Mouse (Mus musculus): Measurements from ENCODE around the gene Serpinb2. TPM values are rescaled to one million over a fixed set of nuclear protein-coding genes. Genes with fewer than 3 reads are reported as not detected.

Serpinb2 gene
- 0.14 and 1.1 TPM in 2 replicates for polyA plus RNA-seq (2012; rRNA removed)
- 1.9 and 4.3 TPM in 2 replicates for polyA plus RNA-seq (2014; fragmentation: Nextera tagmentation; extraction: Ambion mirVana)

- H3K4me3 ChIP-seq (replicated peaks; ENCODE audit: low read length) = no peak within 1 kb of the TSS
- no peaks in the 10 kb centered on the region for H3K9me3 ChIP-seq (ENCODE audit: control insufficient read depth, low read length)
- no peaks in the 10 kb centered on the region for H3K4me1 ChIP-seq (ENCODE audit: control insufficient read depth, insufficient read depth, low read length)
- TF ChIP-seq POLR2A (IDR thresholded peaks at IDR 0.05; ENCODE audit: borderline replicate concordance, extremely low read depth, insufficient read depth, insufficient read length) = no peak
- H3K27me3 ChIP-seq (ENCODE audit: control insufficient read depth, insufficient read depth, low read length) = no peaks in the 10 kb centered on the region
- WGBS = 43% methylated on average over 5 of the region's 5 CpGs
- H3K36me3 ChIP-seq (ENCODE audit: control insufficient read depth, insufficient read depth, low read length) = no peaks in the 10 kb centered on the region
- H3K4me2 ChIP-seq (replicated peaks; ENCODE audit: low read depth, low read length, severe bottlenecking) = no peak within 1 kb of the TSS
- no peak for DNase-seq (ENCODE audit: low spot score)
- no peak within 1 kb of the TSS for H3K9ac ChIP-seq (ENCODE audit: low read depth, low read length, severe bottlenecking)
- no peak within 1 kb of the TSS for H3K27ac ChIP-seq (replicated peaks; ENCODE audit: low read depth, low read length)
- no peak for ATAC-seq (ENCODE audit: low FRiP score, low read depth)
Observed at GRCm38 (mm10) chr1:107511252-107511651, at the start of gene Serpinb2. Serpinb2 (plus strand) TSS chr1:107511423.

- H3K4me1 ChIP-seq (ENCODE audit: control insufficient read depth, insufficient read depth, low read length) = no peaks in the 10 kb centered on the region
- no peaks in the 10 kb centered on the region for H3K9me3 ChIP-seq (ENCODE audit: control insufficient read depth, low read length)
- DNase-seq (ENCODE audit: low spot score) = no peak
- H3K27me3 ChIP-seq (ENCODE audit: control insufficient read depth, insufficient read depth, low read length) = no peaks in the 10 kb centered on the region
- H3K36me3 ChIP-seq (ENCODE audit: control insufficient read depth, insufficient read depth, low read length) = no peaks in the 10 kb centered on the region
- H3K4me2 ChIP-seq (replicated peaks; ENCODE audit: low read depth, low read length, severe bottlenecking) = no peak overlapping the region
- H3K4me3 ChIP-seq (replicated peaks; ENCODE audit: low read length) = no peak overlapping the region
- H3K27ac ChIP-seq (replicated peaks; ENCODE audit: low read depth, low read length) = no peak overlapping the region
- no peak for ATAC-seq (ENCODE audit: low FRiP score, low read depth)
- no peak overlapping the region for H3K9ac ChIP-seq (ENCODE audit: low read depth, low read length, severe bottlenecking)
- TF ChIP-seq POLR2A (IDR thresholded peaks at IDR 0.05; ENCODE audit: borderline replicate concordance, extremely low read depth, insufficient read depth, insufficient read length) = no peak
Observed at GRCm38 (mm10) chr1:107479909-107480308, 31.3 kb upstream of the Serpinb2 start.

DNA sequence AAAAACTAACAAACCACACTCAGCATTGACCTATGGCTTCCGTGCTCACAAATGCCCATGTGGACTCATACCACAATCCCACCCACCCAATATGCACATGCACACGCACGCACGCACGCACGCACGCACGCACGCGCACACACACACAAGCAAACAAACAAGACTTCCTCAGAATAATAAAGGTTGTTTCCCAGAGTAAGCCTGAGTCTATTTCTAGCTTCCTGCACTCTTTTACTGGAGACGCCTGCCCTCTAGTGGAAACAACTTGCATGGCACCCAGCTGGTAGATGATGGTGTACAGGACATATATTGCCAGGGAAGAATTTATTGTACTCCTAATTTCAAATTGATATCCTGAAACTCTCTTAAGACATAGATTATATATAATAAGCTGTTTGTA lies 29.8 kb upstream of the Serpinb2 start:
- Histone ChIP-seq H3K4me1 (ENCODE audit: control insufficient read depth, insufficient read depth, low read length) (no peaks in the 10 kb centered on the region), H3K4me3 (replicated peaks; ENCODE audit: low read length) (no peak overlapping the region), H3K4me2 (replicated peaks; ENCODE audit: low read depth, low read length, severe bottlenecking) (no peak overlapping the region), H3K27me3 (ENCODE audit: control insufficient read depth, insufficient read depth, low read length) (no peaks in the 10 kb centered on the region), H3K9ac (ENCODE audit: low read depth, low read length, severe bottlenecking) (no peak overlapping the region), H3K27ac (replicated peaks; ENCODE audit: low read depth, low read length) (no peak overlapping the region), H3K9me3 (ENCODE audit: control insufficient read depth, low read length) (no peaks in the 10 kb centered on the region), H3K36me3 (ENCODE audit: control insufficient read depth, insufficient read depth, low read length) (no peaks in the 10 kb centered on the region)
- no peak for TF ChIP-seq POLR2A (IDR thresholded peaks at IDR 0.05; ENCODE audit: borderline replicate concordance, extremely low read depth, insufficient read depth, insufficient read length)
- ATAC-seq (ENCODE audit: low FRiP score, low read depth) (peak; percentile 78), DNase-seq (ENCODE audit: low spot score) (peak; percentile 69)
- WGBS = 36% methylated on average over 11 of the region's 11 CpGs

DNA sequence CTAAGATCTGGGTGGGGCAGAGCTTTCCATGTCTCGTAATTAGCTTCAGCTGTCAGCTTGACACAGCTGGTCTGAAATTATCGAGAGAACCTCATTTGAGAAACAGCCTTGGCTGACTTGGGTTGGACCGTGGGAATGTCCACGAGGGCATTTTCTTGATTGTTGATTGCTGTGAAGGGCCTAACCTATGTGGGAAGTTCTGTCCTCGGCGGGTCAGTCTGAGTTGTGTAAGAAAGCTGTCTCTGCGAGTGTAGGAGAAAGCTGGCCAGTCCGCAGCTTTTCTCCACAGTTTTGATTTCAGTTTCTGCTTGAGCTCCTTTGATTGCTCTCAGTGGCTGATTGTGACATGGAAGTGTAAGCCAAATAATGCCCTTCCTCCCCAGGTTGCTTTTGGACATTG lies 21.6 kb upstream of the Serpinb2 start:
- Histone ChIP-seq H3K9ac (ENCODE audit: low read depth, low read length, severe bottlenecking) (no peak overlapping the region), H3K4me2 (replicated peaks; ENCODE audit: low read depth, low read length, severe bottlenecking) (no peak overlapping the region), H3K9me3 (ENCODE audit: control insufficient read depth, low read length) (no peaks in the 10 kb centered on the region), H3K4me3 (replicated peaks; ENCODE audit: low read length) (no peak overlapping the region), H3K27me3 (ENCODE audit: control insufficient read depth, insufficient read depth, low read length) (no peaks in the 10 kb centered on the region), H3K27ac (replicated peaks; ENCODE audit: low read depth, low read length) (no peak overlapping the region), H3K4me1 (ENCODE audit: control insufficient read depth, insufficient read depth, low read length) (no peaks in the 10 kb centered on the region), H3K36me3 (ENCODE audit: control insufficient read depth, insufficient read depth, low read length) (no peaks in the 10 kb centered on the region)
- WGBS = 48% methylated on average over 8 of the region's 8 CpGs
- no peak for ATAC-seq (ENCODE audit: low FRiP score, low read depth)
- no peak for DNase-seq (ENCODE audit: low spot score)
- no peak for TF ChIP-seq POLR2A (IDR thresholded peaks at IDR 0.05; ENCODE audit: borderline replicate concordance, extremely low read depth, insufficient read depth, insufficient read length)

GRCm38 (mm10) chr1:107496789-107497188 lies 14.4 kb upstream of the Serpinb2 start:
- Histone ChIP-seq H3K4me2 (replicated peaks; ENCODE audit: low read depth, low read length, severe bottlenecking) (no peak overlapping the region), H3K36me3 (ENCODE audit: control insufficient read depth, insufficient read depth, low read length) (no peaks in the 10 kb centered on the region), H3K9me3 (ENCODE audit: control insufficient read depth, low read length) (no peaks in the 10 kb centered on the region), H3K27me3 (ENCODE audit: control insufficient read depth, insufficient read depth, low read length) (no peaks in the 10 kb centered on the region), H3K27ac (replicated peaks; ENCODE audit: low read depth, low read length) (no peak overlapping the region), H3K9ac (ENCODE audit: low read depth, low read length, severe bottlenecking) (no peak overlapping the region), H3K4me1 (ENCODE audit: control insufficient read depth, insufficient read depth, low read length) (no peaks in the 10 kb centered on the region), H3K4me3 (replicated peaks; ENCODE audit: low read length) (no peak overlapping the region)
- DNase-seq (ENCODE audit: low spot score) (no peak), ATAC-seq (ENCODE audit: low FRiP score, low read depth) (no peak)
- no peak for TF ChIP-seq POLR2A (IDR thresholded peaks at IDR 0.05; ENCODE audit: borderline replicate concordance, extremely low read depth, insufficient read depth, insufficient read length)
- 86% methylated on average over 2 of the region's 2 CpGs for WGBS

- H3K4me1 ChIP-seq (ENCODE audit: control insufficient read depth, insufficient read depth, low read length) = no peaks in the 10 kb centered on the region
- H3K4me3 ChIP-seq (replicated peaks; ENCODE audit: low read length) = no peak overlapping the region
- DNase-seq (ENCODE audit: low spot score) (no peak), ATAC-seq (ENCODE audit: low FRiP score, low read depth) (no peak)
- no peaks in the 10 kb centered on the region for H3K36me3 ChIP-seq (ENCODE audit: control insufficient read depth, insufficient read depth, low read length)
- no peaks in the 10 kb centered on the region for H3K9me3 ChIP-seq (ENCODE audit: control insufficient read depth, low read length)
- H3K27me3 ChIP-seq (ENCODE audit: control insufficient read depth, insufficient read depth, low read length) = no peaks in the 10 kb centered on the region
- TF ChIP-seq POLR2A (IDR thresholded peaks at IDR 0.05; ENCODE audit: borderline replicate concordance, extremely low read depth, insufficient read depth, insufficient read length) = no peak
- H3K9ac ChIP-seq (ENCODE audit: low read depth, low read length, severe bottlenecking) = no peak overlapping the region
- no peak overlapping the region for H3K4me2 ChIP-seq (replicated peaks; ENCODE audit: low read depth, low read length, severe bottlenecking)
- H3K27ac ChIP-seq (replicated peaks; ENCODE audit: low read depth, low read length) = no peak overlapping the region
Observed at GRCm38 (mm10) chr1:107502025-107502424, 9.2 kb upstream of the Serpinb2 start.
